Mouse (Mus musculus): ENCODE measurements at regions not wholly inside any gene's neighbourhood (a gene's known extent, or its start where the extent isn't known, plus 50 kb on each side); places are given as distances from the start of the nearest gene placed in this dataset.

DNA sequence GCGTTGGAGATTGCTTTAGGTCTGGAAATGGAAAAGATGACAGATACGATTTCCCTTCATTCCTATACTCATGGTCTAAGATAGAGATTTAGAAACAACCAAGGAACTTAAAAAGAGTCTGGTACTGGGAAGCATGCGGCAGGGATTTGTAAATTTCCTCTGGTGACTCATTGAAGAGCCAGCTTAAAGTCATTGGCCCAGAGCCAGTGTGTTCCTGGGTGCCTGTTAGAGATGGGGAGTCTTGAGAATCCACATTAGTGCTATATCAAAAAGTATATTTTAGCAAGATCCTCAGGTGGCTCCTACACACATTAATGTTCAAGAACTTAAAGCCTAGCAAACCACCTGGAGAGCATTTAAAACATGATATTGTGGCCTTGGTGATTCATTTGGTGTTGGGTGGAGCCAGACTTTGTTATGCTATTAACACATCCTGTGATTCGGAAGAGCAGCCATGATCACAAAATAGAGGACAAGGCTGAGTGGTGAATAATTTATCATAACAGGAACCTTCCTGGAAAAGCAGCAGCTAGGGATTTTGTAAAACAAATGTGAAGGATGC lies 67.8 kb upstream of the Nectin3 start:
- no peak for ATAC-seq (ENCODE audit: insufficient number of reproducible peaks, low FRiP score, low TSS enrichment, low read depth)
- Histone ChIP-seq H3K27ac (no peak overlapping the region), H3K36me3 (no peaks in the 10 kb centered on the region), H3K9me3 (no peaks in the 10 kb centered on the region), H3K27me3 (no peaks in the 10 kb centered on the region), H3K4me1 (no peaks in the 10 kb centered on the region), H3K9ac (no peak overlapping the region), H3K4me2 (no peak overlapping the region), H3K4me3 (no peak overlapping the region)
- WGBS: 69% methylated on average over 4 of the region's 4 CpGs

DNA sequence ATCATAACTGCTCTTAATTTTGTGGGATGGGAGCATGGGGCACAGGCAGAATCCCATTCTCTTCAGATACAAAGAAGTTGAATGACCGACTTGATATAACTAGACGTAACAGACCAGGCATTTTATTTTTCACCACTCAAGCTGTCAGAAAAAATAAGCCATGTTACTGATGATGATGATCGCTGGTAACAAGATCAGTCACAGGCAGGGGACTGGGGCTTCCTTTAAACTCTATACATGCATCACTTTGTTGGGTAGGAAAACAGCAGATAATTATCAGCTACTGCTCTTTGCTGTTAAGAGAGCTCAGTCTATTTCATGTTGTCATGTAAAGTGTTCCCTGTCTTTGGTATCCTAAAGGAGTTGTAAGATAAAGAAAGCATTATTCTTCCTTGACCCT lies 59.0 kb upstream of the Nectin3 start:
- H3K4me3 ChIP-seq: no peak overlapping the region
- ATAC-seq (ENCODE audit: insufficient number of reproducible peaks, low FRiP score, low TSS enrichment, low read depth): no peak
- H3K36me3 ChIP-seq: no peaks in the 10 kb centered on the region
- no peaks in the 10 kb centered on the region for H3K27me3 ChIP-seq
- no peaks in the 10 kb centered on the region for H3K9me3 ChIP-seq
- H3K4me1 ChIP-seq: no peaks in the 10 kb centered on the region
- H3K9ac ChIP-seq: no peak overlapping the region
- no peak overlapping the region for H3K27ac ChIP-seq
- WGBS: 86% methylated on average over 3 of the region's 3 CpGs
- no peak overlapping the region for H3K4me2 ChIP-seq

DNA sequence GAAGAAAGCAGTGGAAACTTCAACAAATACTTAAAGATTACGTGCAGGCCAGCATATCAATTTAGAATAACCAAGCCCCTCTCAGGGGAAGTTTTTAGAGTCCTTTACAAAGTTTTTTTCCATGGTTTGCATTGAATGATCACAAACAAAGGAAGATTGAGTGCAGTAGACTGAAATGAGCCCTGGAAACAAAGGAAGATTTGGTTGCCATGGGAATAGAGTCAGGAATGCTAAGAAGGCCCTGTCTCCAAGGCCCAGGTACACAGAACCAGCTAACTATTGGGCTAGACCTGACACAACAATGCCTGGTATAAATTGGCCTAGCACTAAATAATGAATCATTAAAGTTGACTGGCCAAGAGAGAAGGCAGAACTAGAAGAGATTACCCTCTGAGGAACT lies 49.9 kb upstream of the Nectin3 start:
- no peaks in the 10 kb centered on the region for H3K9me3 ChIP-seq
- 86% methylated on average over 1 of the region's 1 CpGs for WGBS
- no peak overlapping the region for H3K4me2 ChIP-seq
- H3K4me3 ChIP-seq: no peak overlapping the region
- H3K4me1 ChIP-seq: no peaks in the 10 kb centered on the region
- H3K9ac ChIP-seq: no peak overlapping the region
- H3K36me3 ChIP-seq: no peaks in the 10 kb centered on the region
- no peak overlapping the region for H3K27ac ChIP-seq
- no peaks in the 10 kb centered on the region for H3K27me3 ChIP-seq
- no peak for ATAC-seq (ENCODE audit: insufficient number of reproducible peaks, low FRiP score, low TSS enrichment, low read depth)

Measured in limb, embryonic 15.5 days (tissue).